Mouse (Mus musculus): ENCODE data around the gene Pde4d. TPM values are rescaled to one million over a fixed set of nuclear protein-coding genes. Genes with fewer than 3 reads are reported as not detected.

The Pde4d gene
- polyA plus RNA-seq, 1 experiment from 2014 or later, result 13.5 TPM

DNA sequence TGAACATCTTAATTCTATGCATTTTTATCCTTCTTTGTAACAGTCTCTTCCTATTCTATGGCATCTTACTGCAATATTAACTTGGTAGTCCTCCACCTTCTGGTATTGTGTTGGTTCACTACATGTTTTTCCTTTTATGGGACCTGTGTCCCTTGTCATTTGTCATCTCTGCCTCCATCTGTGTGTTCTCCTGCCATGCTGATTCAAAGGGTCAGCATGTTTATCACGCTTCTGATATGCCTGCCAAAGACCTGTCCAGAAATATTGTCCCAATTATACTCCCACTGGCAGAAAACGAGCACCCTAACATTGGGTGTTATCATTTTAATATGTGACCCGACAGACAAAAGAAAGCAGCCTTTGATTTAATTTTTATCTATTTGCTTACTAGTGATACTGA is 386.6 kb downstream of the Pde4d start:
- Histone ChIP-seq H3K4me3 (no peak overlapping the region), H3K27me3 (ENCODE audit: insufficient read depth, poor library complexity, severe bottlenecking) (no peaks in the 10 kb centered on the region), H3K9me3 (no peaks in the 10 kb centered on the region), H3K27ac (no peak overlapping the region), H3K4me1 (replicated peaks) (no peaks in the 10 kb centered on the region), H3K36me3 (no peaks in the 10 kb centered on the region)
- 83% methylated on average over 3 of the region's 3 CpGs for WGBS
- no peak for DNase-seq (ENCODE audit: low spot score)

DNA sequence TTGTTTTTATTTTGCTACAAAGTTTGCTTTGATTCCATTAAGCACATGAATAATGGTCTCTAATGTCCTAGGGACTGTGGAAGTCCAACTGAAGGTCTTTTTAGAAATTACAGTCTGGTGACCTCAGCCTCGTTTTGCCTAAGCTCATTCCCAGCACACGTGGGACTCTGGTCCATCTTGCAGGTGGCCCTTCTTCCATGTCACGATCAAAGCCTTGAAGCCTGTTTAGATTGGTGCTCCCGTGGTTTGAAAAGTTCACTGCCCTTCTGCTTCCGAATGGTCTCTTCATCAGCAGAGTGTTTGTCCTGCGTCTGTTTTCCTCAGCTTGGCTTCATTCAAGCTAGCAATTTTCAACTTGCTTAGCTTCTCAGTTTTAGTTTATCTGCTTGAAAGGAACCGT is 389.4 kb downstream of the Pde4d start:
- no peaks in the 10 kb centered on the region for H3K36me3 ChIP-seq
- no peak overlapping the region for H3K27ac ChIP-seq
- no peak overlapping the region for H3K4me3 ChIP-seq
- 53% methylated on average over 7 of the region's 7 CpGs for WGBS
- no peak for DNase-seq (ENCODE audit: low spot score)
- no peaks in the 10 kb centered on the region for H3K27me3 ChIP-seq (ENCODE audit: insufficient read depth, poor library complexity, severe bottlenecking)
- H3K9me3 ChIP-seq, result no peaks in the 10 kb centered on the region
- H3K4me1 ChIP-seq (replicated peaks), result no peaks in the 10 kb centered on the region

DNA sequence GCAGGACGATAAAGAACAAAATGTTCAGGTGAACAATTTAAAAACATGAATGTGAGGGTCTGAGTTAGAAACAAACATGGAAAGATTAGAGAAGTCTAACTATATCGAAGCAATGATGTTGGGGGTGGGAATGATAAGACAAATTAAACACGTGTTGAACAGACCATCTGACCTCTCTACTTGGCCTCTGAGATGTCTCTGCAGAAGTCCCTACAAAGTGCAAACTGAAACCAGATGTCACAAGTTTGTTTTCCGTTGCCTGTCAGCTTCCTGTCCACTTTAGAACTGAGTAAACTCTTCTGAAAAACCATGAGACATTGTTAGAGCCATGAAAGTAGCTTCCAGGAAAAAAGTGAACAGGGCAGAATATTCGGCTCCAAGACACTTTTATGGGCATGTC is 404.3 kb downstream of the Pde4d start:
- DNase-seq (ENCODE audit: low spot score), result no peak
- H3K9me3 ChIP-seq, result no peaks in the 10 kb centered on the region
- no peak overlapping the region for H3K4me3 ChIP-seq
- H3K4me1 ChIP-seq (replicated peaks), result no peaks in the 10 kb centered on the region
- H3K27me3 ChIP-seq (ENCODE audit: insufficient read depth, poor library complexity, severe bottlenecking), result no peaks in the 10 kb centered on the region
- 64% methylated on average over 5 of the region's 5 CpGs for WGBS
- no peak overlapping the region for H3K27ac ChIP-seq
- no peaks in the 10 kb centered on the region for H3K36me3 ChIP-seq

DNA sequence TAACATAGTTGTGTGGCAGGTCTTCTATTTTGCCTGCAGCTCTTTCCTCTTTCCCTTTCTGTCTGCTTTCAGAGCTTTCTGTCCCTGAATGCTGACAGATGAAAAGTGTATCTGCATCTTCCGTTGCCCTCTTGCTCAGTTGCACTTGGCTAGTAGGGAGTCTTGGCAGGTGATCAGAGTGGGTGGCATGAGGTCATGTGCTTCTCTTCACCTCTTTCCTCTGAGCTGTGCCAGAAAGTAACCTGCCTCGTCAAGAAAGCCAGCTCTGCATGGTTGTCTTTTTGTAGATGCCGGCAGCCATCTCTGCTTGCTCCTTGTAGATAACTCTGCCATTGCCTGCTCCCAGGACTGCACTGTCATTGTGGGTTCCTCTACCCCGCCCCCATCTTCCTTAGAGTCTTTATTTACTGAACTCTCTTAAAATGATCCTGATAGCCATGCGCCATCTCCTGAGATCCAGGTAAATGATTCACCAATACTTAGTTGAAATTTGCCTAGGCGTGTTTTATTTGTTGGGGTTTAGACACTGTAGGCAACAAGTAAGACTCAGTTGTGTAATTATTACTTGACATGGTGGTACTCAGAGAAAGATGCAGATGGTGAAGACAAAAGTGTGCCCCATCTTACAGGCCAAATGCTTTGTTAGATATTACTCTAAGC is 407.2 kb downstream of the Pde4d start:
- Histone ChIP-seq H3K4me3 (no peak overlapping the region), H3K27ac (no peak overlapping the region), H3K9me3 (no peaks in the 10 kb centered on the region), H3K36me3 (no peaks in the 10 kb centered on the region), H3K27me3 (ENCODE audit: insufficient read depth, poor library complexity, severe bottlenecking) (no peaks in the 10 kb centered on the region), H3K4me1 (replicated peaks) (no peaks in the 10 kb centered on the region)
- no peak for DNase-seq (ENCODE audit: low spot score)
- WGBS, result 86% methylated on average over 6 of the region's 6 CpGs

DNA sequence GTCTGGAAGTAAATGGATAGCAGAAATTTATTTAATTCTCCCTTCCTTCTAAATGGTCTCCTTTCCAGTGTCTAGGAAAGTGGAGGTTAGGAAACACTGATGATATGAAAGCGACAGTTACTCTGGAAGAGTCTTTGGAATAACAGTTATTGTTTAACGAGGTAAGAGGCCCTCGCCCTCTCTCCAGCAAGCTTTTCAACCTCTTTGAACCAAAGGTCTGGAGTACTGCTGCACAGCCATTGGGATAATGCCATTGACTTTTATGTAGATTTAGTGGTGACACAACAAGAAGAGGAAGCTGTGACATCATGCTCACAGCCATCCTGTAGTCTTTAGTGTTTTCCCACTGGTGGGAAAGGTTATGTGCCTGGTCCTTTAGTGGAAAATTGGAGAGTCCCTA is 409.6 kb downstream of the Pde4d start:
- H3K9me3 ChIP-seq, result no peaks in the 10 kb centered on the region
- WGBS, result 86% methylated on average over 3 of the region's 3 CpGs

DNA sequence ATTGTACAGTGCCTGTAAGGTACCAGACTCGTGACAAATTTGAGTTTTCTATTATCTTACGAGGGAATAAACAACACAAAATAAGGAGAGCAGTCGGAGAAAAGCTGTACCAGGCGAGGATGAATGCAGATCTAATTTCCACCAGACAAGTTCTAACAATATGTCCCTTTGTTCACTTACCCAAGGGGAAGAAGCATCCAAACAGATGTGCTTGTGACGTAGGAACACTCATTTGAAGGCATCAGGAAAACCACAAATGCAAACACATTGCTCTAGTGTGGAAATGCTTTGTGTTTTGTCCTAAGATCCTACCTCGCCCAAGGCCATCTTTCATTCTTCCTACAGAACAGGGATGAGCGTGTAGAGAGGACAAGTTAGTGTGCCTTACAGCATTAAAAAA is 411.0 kb downstream of the Pde4d start:
- H3K27me3 ChIP-seq (ENCODE audit: insufficient read depth, poor library complexity, severe bottlenecking), result no peaks in the 10 kb centered on the region
- WGBS, result 68% methylated on average over 7 of the region's 7 CpGs
- no peak for DNase-seq (ENCODE audit: low spot score)

More for the DNA sequence above, 409.6 kb downstream of the Pde4d start:
- DNase-seq (ENCODE audit: low spot score), result no peak
- Histone ChIP-seq H3K27ac (no peak overlapping the region), H3K27me3 (ENCODE audit: insufficient read depth, poor library complexity, severe bottlenecking) (no peaks in the 10 kb centered on the region), H3K4me1 (replicated peaks) (no peaks in the 10 kb centered on the region), H3K4me3 (no peak overlapping the region), H3K36me3 (no peaks in the 10 kb centered on the region)

DNA sequence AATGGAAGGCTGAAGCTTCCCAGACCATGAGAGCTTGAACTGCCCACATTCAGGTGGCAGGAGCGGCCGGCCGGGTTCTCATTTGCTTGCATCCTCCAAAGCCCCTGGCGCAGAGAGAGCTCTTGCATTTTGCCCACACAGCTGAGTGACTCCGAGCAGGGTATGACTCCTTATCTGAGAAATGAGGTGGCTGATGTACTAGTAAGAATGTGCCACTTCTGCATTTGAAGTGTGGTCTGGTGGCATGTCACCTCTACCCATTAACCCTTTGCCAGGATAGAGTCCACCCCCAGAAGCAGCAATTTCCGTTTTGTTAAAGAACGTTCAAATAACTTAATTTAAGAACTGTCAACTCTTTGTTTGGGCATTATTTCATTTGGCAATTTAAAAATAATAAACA is 412.0 kb downstream of the Pde4d start:
- no peaks in the 10 kb centered on the region for H3K36me3 ChIP-seq
- no peaks in the 10 kb centered on the region for H3K9me3 ChIP-seq
- no peak overlapping the region for H3K4me3 ChIP-seq
- H3K4me1 ChIP-seq (replicated peaks), result no peaks in the 10 kb centered on the region
- no peaks in the 10 kb centered on the region for H3K27me3 ChIP-seq (ENCODE audit: insufficient read depth, poor library complexity, severe bottlenecking)
- WGBS, result 93% methylated on average over 7 of the region's 7 CpGs
- no peak for DNase-seq (ENCODE audit: low spot score)
- no peak overlapping the region for H3K27ac ChIP-seq

More for the DNA sequence above, 411.0 kb downstream of the Pde4d start:
- Histone ChIP-seq H3K4me1 (replicated peaks) (no peaks in the 10 kb centered on the region), H3K9me3 (no peaks in the 10 kb centered on the region), H3K27ac (no peak overlapping the region), H3K36me3 (no peaks in the 10 kb centered on the region), H3K4me3 (no peak overlapping the region)

DNA sequence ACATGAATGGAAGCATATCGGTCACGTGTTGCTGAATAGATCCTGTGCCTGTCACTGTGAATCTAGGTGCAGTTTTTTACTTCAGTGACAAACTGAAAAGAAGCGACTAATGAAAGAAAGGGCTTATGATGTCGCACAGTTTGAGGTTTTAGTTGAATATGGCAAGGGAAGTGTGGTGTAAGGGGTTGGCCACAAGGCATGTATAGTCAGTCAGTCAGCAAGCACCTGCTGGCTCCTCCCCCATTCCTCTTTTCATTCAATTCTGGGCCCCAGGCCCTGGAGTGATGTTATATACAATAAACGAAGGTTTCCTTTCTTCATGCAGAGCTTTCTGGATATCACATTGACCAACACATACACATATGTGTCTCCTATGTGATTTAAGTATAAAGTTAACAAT is 412.4 kb downstream of the Pde4d start:
- Histone ChIP-seq H3K27ac (no peak overlapping the region), H3K4me3 (no peak overlapping the region), H3K9me3 (no peaks in the 10 kb centered on the region), H3K4me1 (replicated peaks) (no peaks in the 10 kb centered on the region), H3K36me3 (no peaks in the 10 kb centered on the region), H3K27me3 (ENCODE audit: insufficient read depth, poor library complexity, severe bottlenecking) (no peaks in the 10 kb centered on the region)
- no peak for DNase-seq (ENCODE audit: low spot score)
- 84% methylated on average over 5 of the region's 5 CpGs for WGBS

DNA sequence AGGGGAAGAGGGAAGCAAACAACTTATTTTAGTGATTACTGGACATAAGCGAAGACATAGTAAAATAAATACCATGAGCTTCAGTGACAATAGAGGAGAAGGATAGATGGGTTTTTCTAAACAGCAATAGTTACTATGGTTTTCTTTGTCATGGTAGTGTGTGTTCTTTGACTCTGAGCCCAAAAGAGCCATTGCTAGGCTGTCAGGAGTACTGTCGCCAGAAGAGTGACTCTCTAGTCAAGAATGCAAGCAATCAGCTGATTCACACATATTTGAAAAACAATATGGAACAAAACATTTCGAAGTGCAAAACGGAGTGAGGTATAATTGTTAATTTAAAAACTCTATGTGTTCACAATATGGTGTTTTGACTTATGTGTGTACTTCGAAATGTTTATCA is 450.4 kb downstream of the Pde4d start:
- Histone ChIP-seq H3K4me1 (replicated peaks) (peaks cover 5% of the 10 kb centered on the region; the same call in 1 of the 2 replicates), H3K27ac (no peak overlapping the region), H3K9me3 (no peaks in the 10 kb centered on the region), H3K36me3 (no peaks in the 10 kb centered on the region), H3K4me3 (no peak overlapping the region), H3K27me3 (ENCODE audit: insufficient read depth, poor library complexity, severe bottlenecking) (no peaks in the 10 kb centered on the region)
- WGBS, result 89% methylated on average over 5 of the region's 5 CpGs
- DNase-seq (ENCODE audit: low spot score), result no peak

DNA sequence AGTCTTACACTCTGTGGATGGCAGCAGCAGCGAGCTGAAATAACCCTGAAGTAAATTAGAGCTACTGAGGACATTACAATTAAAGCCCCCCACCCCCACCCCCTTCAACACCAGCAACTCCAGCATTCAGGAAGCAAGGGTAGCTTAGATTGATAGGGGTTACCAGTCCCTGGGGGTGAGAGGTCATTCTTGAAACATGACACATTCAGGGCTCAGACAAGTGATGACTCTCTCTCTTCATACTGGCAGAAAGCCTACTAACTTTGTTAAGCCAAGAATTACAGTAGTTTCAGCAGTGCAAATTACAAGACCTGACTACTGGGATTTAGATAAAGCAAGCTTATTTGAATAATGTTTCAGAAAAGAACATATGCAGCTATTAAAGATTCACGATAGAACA is 455.4 kb downstream of the Pde4d start:
- Histone ChIP-seq H3K9me3 (no peaks in the 10 kb centered on the region), H3K27me3 (ENCODE audit: insufficient read depth, poor library complexity, severe bottlenecking) (no peaks in the 10 kb centered on the region), H3K36me3 (no peaks in the 10 kb centered on the region), H3K4me1 (replicated peaks) (peaks cover 17% of the 10 kb centered on the region), H3K27ac (no peak overlapping the region), H3K4me3 (no peak overlapping the region)
- no peak for DNase-seq (ENCODE audit: low spot score)
- 68% methylated on average over 2 of the region's 2 CpGs for WGBS

DNA sequence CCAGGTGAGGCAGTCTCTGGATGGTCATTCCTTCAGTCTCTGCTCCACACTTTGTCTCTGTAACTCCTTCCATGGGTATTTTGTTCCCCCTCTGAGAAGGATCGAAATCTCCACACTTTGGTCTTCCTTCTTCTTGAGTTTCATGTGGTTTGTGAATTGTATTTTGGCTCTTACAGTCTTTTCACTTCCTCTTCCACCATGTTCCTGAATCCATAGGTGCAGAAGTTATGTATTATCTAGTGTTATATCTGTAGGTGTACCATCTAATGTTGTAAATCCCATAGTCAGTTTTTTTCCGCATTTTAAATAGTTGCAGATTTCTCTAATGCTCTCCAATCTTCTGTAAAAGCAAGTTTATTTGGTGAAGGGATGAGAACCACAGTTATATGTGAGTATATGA is 459.4 kb downstream of the Pde4d start:
- H3K4me3 ChIP-seq, result no peak overlapping the region
- 91% methylated on average over 2 of the region's 2 CpGs for WGBS
- H3K36me3 ChIP-seq, result no peaks in the 10 kb centered on the region
- peaks cover 17% of the 10 kb centered on the region for H3K4me1 ChIP-seq (replicated peaks)
- no peak for DNase-seq (ENCODE audit: low spot score)
- H3K27ac ChIP-seq, result no peak overlapping the region
- H3K27me3 ChIP-seq (ENCODE audit: insufficient read depth, poor library complexity, severe bottlenecking), result no peaks in the 10 kb centered on the region
- H3K9me3 ChIP-seq, result no peaks in the 10 kb centered on the region

DNA sequence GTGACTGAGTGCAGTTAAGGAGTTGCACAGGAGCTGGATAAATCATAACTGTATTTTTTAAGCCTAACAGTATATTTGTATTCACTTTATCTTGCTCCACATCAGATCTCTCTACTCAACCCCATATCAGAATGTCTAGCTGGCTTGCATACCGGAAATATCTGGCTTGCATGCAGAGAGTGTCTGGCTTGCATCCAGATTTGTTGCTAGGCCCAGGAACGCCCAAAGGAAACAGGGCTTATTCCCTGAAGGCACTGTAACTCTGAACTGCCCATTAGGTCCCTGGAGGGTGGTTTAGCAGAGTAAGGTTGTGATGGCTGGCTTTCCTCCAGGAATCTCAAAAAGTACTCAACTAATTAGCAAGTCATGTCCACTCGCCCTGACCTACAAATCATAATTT is 464.9 kb downstream of the Pde4d start:
- Histone ChIP-seq H3K4me1 (replicated peaks) (no peaks in the 10 kb centered on the region), H3K36me3 (no peaks in the 10 kb centered on the region), H3K27me3 (ENCODE audit: insufficient read depth, poor library complexity, severe bottlenecking) (no peaks in the 10 kb centered on the region), H3K27ac (no peak overlapping the region), H3K9me3 (no peaks in the 10 kb centered on the region), H3K4me3 (no peak overlapping the region)
- DNase-seq (ENCODE audit: low spot score), result no peak
- WGBS, result 88% methylated on average over 3 of the region's 3 CpGs

DNA sequence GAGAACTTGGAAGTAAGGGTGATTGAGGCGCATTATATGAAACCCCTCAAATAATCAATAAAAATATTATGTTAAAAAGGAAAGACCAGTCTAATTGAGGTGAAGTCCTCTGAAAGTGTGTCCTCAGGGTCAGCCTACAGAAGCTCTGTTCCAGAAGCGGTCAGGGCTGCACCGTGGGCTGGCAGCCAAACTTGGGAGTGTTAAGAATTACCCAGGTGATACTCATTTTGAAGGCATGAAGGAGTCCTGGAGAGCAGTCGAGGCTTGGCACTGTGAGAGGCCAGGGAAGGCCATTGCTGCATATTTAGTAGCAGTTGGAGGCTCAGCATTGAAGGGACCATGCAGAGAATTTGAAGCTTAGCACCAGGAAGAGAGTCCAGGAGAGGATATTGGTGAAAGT is 471.4 kb downstream of the Pde4d start:
- 76% methylated on average over 4 of the region's 4 CpGs for WGBS

DNA sequence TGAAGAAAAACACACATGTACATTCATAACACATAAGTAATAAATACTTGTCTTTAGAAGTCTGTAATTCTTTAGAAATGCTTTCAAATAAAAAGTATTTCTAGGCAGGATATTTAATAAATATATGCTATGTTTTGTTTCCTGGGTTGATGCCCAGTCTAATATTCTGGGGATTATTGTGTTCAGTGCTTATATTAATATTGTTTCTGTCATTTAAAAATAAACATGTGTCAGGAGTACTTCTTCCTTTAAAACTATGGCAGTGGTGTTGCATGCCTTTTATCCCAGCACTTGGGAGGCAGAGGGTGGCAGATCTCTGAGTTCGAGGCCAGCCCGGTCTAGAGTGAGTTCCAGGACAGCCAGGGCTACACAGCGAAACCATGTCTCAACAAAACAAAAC is 485.1 kb downstream of the Pde4d start:
- no peaks in the 10 kb centered on the region for H3K27me3 ChIP-seq (ENCODE audit: insufficient read depth, poor library complexity, severe bottlenecking)
- no peak for DNase-seq (ENCODE audit: low spot score)
- H3K27ac ChIP-seq, result no peak overlapping the region
- WGBS, result 90% methylated on average over 3 of the region's 3 CpGs
- H3K9me3 ChIP-seq, result no peaks in the 10 kb centered on the region
- no peaks in the 10 kb centered on the region for H3K4me1 ChIP-seq (replicated peaks)
- H3K4me3 ChIP-seq, result no peak overlapping the region
- no peaks in the 10 kb centered on the region for H3K36me3 ChIP-seq

More for the DNA sequence above, 471.4 kb downstream of the Pde4d start:
- no peaks in the 10 kb centered on the region for H3K9me3 ChIP-seq
- no peak overlapping the region for H3K27ac ChIP-seq
- H3K36me3 ChIP-seq, result no peaks in the 10 kb centered on the region
- no peaks in the 10 kb centered on the region for H3K27me3 ChIP-seq (ENCODE audit: insufficient read depth, poor library complexity, severe bottlenecking)
- H3K4me3 ChIP-seq, result no peak overlapping the region
- no peaks in the 10 kb centered on the region for H3K4me1 ChIP-seq (replicated peaks)
- DNase-seq (ENCODE audit: low spot score), result no peak
